Mouse (Mus musculus) gastrocnemius, postnatal 4 days (tissue): ENCODE data around the gene Slc25a45. TPM values are rescaled to one million over a fixed set of nuclear protein-coding genes. Genes with fewer than 3 reads are reported as not detected.
A peak's percentile ranks its signal among the peaks of the same experiment; 100 is the strongest.

Experiments used
- DNase-seq, 2 experiments: peaks; one replicate each; pipeline ENCODE4 v3.0.0; 2021 to 2022; ENCODE audit warnings: low spot score in 2 of 2, mixed read lengths in 2 of 2
- total RNA-seq, 2 experiments: library from RNA; stranded (reverse); gene quantifications; 2 replicates each; pipeline ENCODE4 v1.2.3; 2021

The Slc25a45 gene
- total RNA-seq, 2 experiments from 2014 or later: 3.7 to 3.8 TPM

- no peak for DNase-seq
Observed at GRCm38 (mm10) chr19:5927026-5927425, 49.4 kb downstream of the Slc25a45 start.

- no peak for DNase-seq
Observed at GRCm38 (mm10) chr19:5927532-5927931, 49.9 kb downstream of the Slc25a45 start.

GRCm38 (mm10) chr19:5928104-5928503, 50.5 kb downstream of the Slc25a45 start:
- DNase-seq: no peak

- DNase-seq: no peak
Observed at GRCm38 (mm10) chr19:5928546-5928945, 50.9 kb downstream of the Slc25a45 start.

GRCm38 (mm10) chr19:5929634-5930596, 52.3 kb downstream of the Slc25a45 start:
- peak in 1 of 2 experiments; percentile 54 for DNase-seq

- DNase-seq: peak; percentile 53 to 65
Observed at GRCm38 (mm10) chr19:5935266-5935665, 57.7 kb downstream of the Slc25a45 start.

Other genes with a start within 250 kb of the Slc25a45 start
- gene Rela, start 240.3 kb upstream of the Slc25a45 start, total RNA-seq: 10 to 100 TPM; 35.9 to 39.1 TPM
- 10 to 100 TPM; 47.7 to 52.2 TPM for gene Sipa1, start 214.1 kb upstream of the Slc25a45 start, total RNA-seq
- 10 to 100 TPM; 29.7 to 30.2 TPM for gene Map3k11, start 189.1 kb upstream of the Slc25a45 start, total RNA-seq
- 10 to 100 TPM; 37.1 to 40.5 TPM for gene Pcnx3, start 188.9 kb upstream of the Slc25a45 start, total RNA-seq
- gene Kcnk7, start 173.4 kb upstream of the Slc25a45 start, total RNA-seq: not detected
- gene Ehbp1l1, start 151.5 kb upstream of the Slc25a45 start, total RNA-seq: 100 to 1,000 TPM; 250 to 260 TPM
- 10 to 100 TPM; 58.8 to 59.1 TPM for gene Fam89b, start 148.2 kb upstream of the Slc25a45 start, total RNA-seq
- gene Ltbp3, start 136.9 kb upstream of the Slc25a45 start, total RNA-seq: 100 to 1,000 TPM; 116 to 137 TPM
- gene Scyl1, start 106.4 kb upstream of the Slc25a45 start, total RNA-seq: 10 to 100 TPM; 71.7 to 75.6 TPM
- gene Frmd8, start 2.5 kb upstream of the Slc25a45 start, total RNA-seq: 10 to 100 TPM; 16.2 to 16.7 TPM
- 1 to 10 TPM; 1.5 to 2.6 TPM for gene Tigd3, start 16.3 kb downstream of the Slc25a45 start, total RNA-seq
- gene Dpf2, start 35.2 kb downstream of the Slc25a45 start, total RNA-seq: 100 to 1,000 TPM in 1 of 2 experiments, 10 to 100 TPM in 1; 97.8 to 121 TPM
- 10 to 100 TPM; 23.1 to 27.4 TPM for gene Cdc42ep2, start 47.0 kb downstream of the Slc25a45 start, total RNA-seq
- gene Pola2, start 86.4 kb downstream of the Slc25a45 start, total RNA-seq: 10 to 100 TPM; 24.6 to 28.6 TPM
- gene Slc22a20, start 108.3 kb downstream of the Slc25a45 start, total RNA-seq: not detected
- gene Capn1, start 138.1 kb downstream of the Slc25a45 start, total RNA-seq: 10 to 100 TPM; 70.9 to 79.6 TPM
- 10 to 100 TPM; 28.9 to 30.7 TPM for gene Syvn1, start 168.8 kb downstream of the Slc25a45 start, total RNA-seq
- 10 to 100 TPM; 45.0 to 46.2 TPM for gene Mrpl49, start 180.0 kb downstream of the Slc25a45 start, total RNA-seq
- 1,000 to 10,000 TPM in 1 of 2 experiments, 100 to 1,000 TPM in 1; 949 to 1,029 TPM for gene Fau, start 180.0 kb downstream of the Slc25a45 start, total RNA-seq
- gene Znhit2, start 183.4 kb downstream of the Slc25a45 start, total RNA-seq: 10 to 100 TPM; 13.2 to 13.4 TPM
- gene Tm7sf2, start 190.6 kb downstream of the Slc25a45 start, total RNA-seq: 10 to 100 TPM in 1 of 2 experiments, 1 to 10 TPM in 1; 9.9 to 14.7 TPM
- 10 to 100 TPM; 35.4 to 37.7 TPM for gene Vps51, start 199.4 kb downstream of the Slc25a45 start, total RNA-seq
- gene Tmem262, start 202.2 kb downstream of the Slc25a45 start, total RNA-seq: not detected
- gene Gm28374, start 204.4 kb downstream of the Slc25a45 start, total RNA-seq: under 1 TPM in 1 of 2 experiments, not detected in 1; 0.52 TPM
- gene Zfpl1, start 207.1 kb downstream of the Slc25a45 start, total RNA-seq: 10 to 100 TPM; 28.5 to 34.6 TPM
- 1 to 10 TPM; 7.7 to 8.1 TPM for gene Cdca5, start 207.2 kb downstream of the Slc25a45 start, total RNA-seq
- gene AC131692.1, start 216.6 kb downstream of the Slc25a45 start, total RNA-seq: under 1 TPM in 1 of 2 experiments, not detected in 1; 0.54 TPM
- under 1 TPM; 0.27 to 0.44 TPM for gene Naaladl1, start 228.0 kb downstream of the Slc25a45 start, total RNA-seq
- gene Sac3d1, start 240.8 kb downstream of the Slc25a45 start, total RNA-seq: 10 to 100 TPM; 14.8 to 16.2 TPM